Mouse (Mus musculus) 416B (cell line): ENCODE data around the gene Drosha.
"Not testable (repeated sequence)": the region's sequence is repeated elsewhere in the genome, so short reads cannot be mapped to it uniquely, and the experiment has no call there.

Experiments
- DNase-seq: peaks from one replicate; pipeline ENCODE4 v3.0.0; 2011; ENCODE audit warnings: low read depth

The Drosha gene

DNA sequence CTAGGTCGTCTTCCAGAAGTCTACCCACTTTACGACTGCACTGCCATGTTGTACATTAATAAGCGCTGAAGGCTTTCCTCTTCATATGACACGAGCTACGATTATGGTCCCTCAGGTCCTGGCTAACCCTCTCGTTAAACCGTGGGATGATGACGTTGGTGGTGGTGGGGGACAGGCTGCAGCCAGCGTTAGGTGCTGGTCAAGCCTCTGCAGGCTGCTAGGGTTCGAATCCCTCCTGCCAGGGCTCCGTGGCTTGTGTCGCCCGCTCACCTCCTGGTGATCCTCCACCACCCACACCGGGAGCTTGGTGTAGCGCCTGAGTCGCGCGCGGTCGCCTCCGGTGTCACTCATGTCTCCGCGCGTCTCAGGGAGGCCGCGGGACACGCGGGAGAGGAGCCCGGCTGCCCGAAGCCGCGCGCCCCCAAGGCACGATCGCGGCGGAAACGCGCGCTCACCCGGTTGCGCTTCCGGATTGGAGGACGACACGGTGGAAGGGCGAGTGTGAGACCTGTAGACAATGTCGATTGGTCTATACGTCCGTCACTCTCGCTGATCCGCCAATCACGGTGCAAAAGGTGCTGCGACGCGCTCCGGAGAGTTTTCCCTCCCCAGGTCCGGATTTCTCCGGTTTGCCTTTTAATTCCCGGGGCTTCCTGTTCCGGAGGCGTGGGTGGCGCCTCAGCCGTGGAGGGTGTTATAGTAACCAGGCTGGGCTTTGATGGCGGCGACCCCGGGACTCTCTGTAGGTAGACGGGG lies at the start of gene Drosha, which contains the start of gene 6030458C11Rik:
Gene Drosha, plus strand, starts transcription at position 619 of the 756 bp plus-strand sequence.
Gene 6030458C11Rik, minus strand, starts transcription at position 453 of the 756 bp plus-strand sequence.
- DNase-seq: peak; percentile 99

DNA sequence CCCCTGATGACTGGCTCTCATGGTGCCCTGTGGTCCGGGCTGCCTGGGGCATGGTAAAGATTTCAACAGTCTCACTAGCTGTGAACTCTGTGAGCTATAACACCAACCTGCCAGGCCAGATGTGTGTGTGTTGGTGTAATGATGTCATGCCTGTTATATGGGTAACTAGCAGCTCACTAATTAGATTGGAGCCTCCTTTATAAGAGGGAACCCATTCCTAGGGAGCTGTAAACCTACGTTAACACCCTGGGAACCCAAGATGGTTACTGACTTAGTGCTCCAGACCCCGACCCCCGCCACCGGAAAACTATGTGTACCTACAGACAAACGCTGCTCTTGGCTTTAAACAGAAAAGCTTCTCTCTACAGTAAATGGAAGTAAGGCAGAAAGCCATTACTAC lies 43.3 kb upstream of the Drosha start:
- no peak for DNase-seq

DNA sequence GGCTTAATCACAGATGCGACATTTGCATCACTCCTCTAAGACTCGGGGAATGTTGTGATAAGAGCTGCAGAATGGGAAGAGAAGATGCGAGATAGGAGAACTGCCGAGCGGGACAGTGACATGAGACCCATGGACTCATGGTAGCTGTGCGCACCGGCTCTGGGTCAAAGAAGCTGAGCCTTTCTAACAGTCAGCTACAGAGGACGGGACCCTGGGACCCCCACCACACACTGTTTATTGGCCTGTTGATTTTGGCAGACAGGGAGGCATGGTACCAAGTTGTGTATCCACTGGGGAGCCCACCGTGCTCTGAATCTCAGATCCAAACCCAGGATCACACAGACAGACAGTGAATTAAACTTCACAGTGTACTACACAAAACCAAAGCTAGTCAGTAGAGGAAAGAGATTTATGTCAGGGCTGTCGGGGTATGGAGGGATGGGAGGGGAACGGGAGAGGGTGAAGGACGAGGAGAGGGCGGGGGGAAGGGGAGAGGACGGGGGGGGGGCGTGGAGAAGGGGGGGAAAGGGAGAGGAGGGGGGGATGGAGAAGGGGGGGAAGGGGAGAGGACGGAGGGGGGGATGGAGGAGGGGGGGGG lies 42.8 kb upstream of the Drosha start:
- DNase-seq: no peak

DNA sequence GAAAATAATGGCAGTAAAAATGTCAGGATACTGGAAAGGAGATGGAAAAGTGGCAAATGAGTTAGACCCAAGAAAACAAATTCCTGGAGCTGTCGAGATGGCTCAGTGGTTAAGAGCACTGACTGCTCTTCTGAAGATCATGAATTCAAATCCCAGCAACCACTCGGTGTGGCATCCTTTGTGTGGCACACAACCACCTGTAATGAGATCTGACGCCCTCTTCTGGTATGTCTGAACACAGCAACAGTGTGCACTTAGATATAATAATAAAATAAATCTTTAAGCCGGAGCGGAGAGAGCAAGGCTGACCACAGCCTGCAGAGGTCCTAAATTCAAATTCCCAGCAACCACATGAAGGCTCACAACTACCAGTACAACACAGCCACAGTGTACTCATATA lies 36.1 kb upstream of the Drosha start:
- DNase-seq: peak; percentile 36

DNA sequence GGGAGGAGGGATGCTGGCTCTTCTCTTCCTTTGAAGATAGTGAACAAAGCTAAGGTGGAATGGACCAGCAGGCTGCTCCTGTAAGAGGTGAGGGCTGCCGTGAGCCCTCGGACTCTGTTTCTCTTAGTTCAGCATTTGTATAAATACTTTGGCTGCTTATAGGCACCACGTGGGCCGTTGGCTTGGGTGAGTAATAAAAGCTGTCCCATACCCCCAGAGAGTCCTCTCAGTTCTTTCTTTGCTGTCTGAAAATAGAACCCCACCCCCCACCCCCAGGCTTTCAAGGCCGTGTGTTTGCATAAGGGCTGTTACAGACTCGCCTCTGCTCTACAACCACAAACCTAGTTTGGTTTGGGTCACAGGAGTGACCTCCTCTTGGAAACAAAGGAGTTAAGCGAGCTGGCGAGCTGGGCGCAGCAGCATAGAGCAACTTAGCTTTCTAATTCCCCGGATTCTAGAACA lies 35.2 kb upstream of the Drosha start:
- DNase-seq: peak; percentile 76

DNA sequence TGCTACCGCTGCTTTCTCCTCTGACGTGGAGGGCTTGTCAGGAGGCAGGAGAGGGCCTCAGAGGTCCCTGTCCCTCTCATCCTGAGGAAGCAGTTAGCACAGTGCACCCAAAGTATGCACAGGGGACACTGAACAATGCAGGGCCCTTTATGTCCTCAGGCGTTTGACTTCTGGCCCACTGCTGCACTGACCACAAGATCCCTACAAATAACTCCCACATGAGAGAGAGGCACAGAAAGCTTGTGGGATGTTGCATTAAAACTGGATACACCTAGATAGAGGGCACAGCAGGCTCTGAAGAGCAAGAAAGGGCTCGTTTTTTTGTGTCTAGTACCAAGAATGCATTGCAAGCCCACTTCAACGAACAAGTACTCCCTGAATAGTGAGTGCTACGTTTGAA lies 30.3 kb upstream of the Drosha start:
- no peak for DNase-seq

DNA sequence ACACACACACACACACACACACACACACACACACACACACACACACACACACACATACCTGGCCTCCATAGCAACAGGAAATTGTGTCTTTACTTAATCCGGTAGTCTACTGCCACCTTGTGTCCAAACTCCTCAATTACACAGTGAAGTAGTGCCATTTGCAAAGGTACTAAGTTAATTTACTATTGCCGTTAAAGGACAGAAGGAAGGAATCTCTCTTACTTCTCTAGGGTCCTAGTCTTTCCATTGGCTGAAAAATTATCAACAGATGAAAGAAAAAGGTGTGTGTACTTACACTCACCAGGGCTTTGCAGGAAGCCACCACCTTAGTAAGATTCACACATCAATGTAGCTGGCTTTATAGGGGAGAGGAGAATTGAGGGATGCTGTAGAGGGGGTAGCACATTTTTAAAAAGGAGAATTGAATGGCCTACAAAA lies 29.1 kb upstream of the Drosha start:
- DNase-seq: peak; percentile 94

DNA sequence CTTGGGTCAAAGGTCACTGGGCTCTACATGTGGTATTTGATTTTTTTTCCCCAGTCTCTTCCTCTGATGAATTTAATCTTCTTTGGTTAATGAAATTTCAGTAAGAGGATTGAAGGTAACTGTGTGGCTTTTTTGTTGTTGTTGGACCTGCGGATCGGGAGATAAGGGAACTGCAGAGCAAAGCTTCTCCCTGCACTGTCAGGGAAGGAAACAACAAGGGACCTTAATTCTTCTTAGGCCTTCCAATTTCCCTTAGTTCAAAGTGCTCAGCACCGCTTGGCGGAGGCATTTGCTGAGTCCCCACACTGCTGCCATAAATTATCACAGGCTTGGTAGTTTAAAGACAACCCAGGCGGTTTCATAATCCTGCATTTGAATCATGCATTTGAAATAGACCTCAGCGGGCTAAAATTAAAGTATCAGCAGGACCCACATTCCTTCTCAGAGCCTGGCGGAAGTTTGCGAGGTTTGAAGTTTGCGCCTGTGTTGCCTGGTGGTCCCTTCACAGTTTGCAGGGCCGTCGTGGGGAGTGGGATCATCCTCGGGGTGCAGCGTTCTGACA lies 28.6 kb upstream of the Drosha start:
- no peak for DNase-seq

DNA sequence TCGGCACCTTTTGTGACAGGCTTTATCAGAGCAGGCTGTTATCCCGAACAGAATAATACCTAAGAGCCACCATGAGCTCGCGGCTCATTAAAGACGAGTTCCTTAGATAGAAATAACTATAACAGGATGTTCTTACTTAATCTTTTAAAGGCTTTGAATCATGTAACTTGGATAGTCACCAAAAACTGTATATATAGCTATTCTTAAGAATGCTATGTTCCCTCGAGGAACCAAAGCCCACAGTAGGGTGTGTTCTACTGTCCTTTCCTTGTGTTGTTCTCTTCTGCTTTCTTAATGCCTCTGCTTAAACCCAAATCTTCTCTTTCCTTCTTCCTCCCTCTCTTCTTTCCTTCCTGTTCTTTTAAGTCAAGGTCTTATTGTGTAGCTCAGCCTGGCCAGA lies 26.6 kb upstream of the Drosha start:
- DNase-seq: peak; percentile 15

DNA sequence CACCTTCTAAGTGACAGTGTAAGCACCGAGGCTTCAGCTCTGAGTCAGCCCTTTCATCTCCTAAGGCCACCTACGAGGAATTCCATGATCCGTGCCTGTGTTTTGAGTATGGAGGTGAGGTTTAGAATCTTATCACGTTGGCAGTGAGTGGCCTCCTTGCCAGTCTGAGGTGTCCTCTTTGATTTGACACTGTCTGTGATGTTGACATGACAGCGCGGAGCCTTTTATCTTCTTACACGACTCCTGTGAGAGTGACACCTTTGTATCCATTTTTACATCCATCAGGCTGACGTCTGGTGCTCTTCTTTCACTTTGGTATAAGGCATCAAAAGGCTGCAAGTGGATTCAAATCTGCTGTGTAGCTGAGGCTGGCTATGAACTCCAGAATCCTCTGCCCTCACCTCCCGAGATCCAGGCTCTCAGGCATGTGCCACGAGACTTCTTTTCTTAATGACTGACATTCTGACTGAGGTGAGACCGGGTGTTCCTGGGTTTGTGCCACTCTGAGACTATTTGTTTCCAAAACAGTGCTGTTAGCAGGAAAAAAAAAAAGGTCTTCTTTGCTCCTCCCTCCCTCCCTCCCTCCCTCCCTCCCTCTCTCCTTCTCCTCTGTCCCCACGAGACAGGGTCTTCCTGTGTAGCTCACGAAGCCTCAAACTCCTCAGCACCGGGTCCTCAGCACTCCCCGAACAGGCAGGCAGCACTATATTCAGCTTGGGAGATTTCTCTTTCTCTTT lies 24.0 kb upstream of the Drosha start:
- no peak for DNase-seq

DNA sequence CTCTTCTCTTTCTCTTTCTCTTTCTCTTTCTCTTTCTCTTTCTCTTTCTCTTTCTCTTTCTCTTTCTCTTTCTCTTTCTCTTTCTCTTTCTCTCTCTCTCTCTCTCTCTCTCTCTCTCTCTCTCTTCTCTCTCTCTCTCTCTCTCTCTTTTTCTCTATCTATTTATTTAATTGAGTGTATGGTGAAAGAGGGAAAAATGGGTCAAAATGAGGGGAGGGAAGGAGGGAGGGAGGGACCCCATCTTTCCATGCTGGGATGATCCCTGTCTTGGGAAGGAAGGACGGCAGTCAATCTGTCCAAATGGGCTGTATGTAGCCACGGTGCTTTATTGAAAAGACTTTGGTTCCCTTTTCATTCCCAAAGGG lies 23.5 kb upstream of the Drosha start:
- not testable (repeated sequence) for DNase-seq

DNA sequence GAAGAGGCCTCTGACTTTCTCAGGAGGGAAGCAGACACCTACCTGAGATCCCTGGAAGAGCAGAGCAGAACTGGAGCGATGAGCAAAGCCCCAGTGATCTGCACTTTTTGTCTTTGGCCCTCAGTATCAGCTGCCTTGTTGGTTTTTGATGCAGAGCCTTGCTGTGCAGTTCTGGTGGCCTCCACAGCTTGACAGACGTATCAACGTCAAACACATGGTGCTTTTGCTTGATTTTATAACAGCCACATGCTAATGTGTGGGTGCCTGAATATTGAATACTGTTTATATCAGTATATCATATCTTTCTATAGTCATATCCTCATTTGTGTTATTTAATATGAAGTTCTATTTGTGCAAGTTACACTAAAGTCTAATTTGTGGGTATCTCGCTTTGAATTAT lies 19.5 kb upstream of the Drosha start:
- no peak for DNase-seq

DNA sequence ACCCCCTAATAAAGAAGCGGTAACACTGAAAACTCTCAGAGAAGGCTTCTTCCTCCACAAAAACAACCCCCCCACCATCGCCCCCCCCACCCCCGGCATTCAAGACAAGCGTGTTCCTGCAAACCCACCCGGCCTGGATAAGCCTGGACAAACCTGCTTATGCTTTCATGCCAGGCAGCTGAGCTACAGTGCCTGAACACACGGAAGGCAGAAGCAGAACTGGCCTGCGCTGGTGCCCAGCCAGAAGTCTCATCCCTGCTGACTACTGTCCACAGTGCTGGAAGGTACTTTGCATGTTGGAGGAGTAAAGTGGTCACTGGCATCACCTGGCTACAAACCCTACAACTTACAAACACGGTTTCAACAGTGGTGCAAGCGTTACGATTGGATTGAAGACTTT lies 17.5 kb upstream of the Drosha start:
- DNase-seq: no peak

DNA sequence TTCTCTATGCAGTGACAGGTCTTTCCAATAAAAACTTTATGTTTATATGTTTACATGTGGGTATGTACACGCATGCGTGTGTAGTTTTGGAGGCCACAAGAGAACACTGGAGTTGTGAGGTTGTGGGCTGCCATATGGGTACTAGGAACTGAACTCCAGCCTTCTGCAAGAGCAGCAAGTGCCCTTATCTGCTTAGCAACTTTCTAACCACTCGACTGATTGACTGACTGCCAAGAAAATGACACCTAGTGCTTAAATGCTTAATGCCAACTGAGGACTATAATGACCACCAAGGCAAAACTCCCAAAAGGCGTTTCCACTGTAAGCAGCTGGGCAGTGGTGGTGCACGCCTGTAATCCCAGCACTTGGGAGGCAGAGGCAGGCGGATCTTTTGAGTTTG lies 15.3 kb upstream of the Drosha start:
- DNase-seq: no peak

DNA sequence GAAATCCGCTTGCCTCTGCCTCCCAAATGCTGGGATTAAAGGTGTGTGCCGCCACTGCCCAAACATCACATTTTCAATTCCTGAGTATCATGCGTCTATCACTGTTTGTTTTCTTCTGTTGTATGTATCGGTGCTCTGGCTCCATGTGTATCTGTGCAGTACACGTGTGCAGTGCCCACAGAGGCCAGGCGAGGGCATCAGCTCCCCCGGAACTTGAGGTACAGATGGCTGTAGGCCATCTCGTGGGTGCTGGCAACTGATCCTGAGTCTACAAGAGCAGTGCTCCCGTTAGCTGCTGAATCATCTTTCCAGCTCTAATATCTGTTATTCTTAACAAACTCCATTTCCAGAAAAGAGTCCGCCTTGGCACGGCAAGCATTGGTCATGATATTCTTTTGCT lies 12.0 kb upstream of the Drosha start:
- no peak for DNase-seq

DNA sequence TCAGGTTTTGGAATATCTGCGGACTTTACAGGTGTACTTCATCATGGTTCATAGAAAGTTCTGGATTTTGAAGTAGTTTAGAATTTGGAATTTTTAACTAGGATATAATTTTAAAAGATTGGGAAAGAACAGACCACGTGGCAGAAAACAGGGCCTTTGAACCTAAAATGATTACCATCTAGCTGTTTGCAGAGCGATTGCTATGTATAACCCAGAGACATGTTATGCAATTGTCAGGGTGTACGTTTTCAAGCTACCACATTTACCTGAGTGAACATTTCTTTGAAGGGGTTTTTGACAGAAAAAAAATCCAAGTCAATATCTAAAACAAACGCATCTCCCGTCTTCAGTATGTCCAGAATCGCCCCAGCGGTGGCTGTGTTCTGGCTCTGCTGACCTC lies 7.0 kb upstream of the Drosha start:
- no peak for DNase-seq

DNA sequence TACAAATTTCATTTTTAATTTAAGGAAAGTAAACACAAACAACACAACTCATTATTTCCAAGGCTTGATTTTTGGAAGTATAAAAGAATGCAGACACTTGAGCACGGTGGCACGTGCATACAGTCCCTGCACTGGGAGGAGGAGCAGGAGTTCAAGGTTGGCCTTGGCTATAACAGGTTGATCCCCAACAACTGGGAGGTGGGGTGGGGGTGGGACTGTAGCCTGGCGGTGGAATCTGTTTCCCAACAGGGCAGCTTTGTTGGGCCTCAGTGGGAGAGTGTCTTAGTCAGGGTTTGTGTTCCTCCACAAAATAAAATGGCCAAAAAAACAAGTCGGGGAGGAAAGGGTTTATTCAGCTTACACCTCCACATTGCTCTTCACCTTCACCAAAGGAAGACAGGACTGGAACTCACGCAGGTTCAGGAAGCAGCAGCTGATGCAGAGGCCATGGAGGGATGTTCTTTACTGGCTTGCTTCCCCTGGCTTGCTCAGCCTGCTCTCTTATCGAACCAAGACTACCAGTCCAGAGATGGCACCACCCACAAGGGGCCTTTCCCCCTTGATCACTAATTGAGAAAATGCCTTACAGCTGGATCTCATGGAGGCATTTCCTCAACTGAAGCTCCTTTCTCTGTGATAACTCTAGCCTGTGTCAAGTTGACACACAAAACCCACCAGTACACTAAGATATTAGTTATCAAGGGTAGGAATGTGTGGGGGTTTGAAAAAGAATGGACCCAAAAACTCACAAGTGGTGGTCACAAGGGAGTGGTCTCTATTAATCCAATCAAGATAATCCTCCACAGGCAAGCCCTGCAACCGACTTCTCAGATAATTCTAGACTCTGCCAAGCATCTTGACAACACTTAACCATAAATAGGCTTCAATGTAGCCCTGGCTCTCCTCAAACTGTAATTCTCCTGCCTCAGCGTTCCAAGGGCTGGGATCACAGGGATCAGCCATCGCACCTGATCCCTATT lies 1.9 kb upstream of the Drosha start:
- DNase-seq: no peak

DNA sequence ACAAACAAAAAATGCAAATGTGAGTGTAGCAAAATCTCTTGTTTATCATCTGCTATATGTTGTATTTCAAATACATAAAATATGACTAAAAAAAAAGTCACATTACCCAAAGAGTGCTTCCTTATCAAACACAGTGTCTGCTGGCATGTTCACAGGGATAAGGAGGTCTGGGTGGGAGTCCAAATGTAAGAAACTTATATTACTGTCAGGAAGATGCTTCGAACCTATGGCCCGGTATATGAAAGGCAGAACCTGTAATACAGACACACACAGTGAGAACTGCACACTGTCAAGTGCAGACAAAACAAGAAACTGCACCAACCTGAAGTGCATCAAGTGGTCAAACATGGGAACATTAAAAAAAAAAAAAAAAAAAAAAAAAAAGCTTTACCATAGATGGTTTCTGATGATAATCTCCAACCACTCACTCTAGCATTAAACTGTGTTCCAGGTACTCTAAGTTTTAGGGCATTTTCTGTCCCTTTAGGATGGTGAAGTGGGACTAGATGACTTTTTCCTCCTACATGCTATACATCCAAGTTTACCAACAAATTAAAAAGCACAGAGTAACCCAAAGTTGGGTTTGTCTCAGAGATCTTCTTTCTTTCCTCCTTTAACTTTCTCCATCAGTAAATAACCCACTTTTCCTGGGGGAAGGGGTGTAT lies 1.0 kb upstream of the Drosha start:
- DNase-seq: peak; percentile 18

DNA sequence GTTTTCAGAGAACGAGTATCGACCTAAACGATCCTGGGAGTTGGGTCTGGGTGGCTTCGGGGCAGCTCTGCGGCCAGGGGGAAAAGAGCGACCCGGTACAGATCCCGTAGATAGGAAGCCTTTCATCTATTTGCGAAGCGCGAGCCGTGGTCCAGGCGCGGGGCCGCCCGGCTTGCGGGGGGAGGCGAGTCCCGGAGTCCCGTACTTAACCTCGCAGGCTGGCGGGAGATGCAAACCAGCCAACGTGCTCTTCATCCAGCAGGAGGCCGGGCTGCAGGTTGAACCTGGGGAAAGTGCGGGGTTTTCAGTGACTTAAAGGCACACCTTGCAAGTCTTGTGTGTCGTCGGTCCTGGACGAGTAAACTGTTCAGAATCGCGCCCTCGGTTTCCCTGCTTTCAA lies 350 bp downstream of the Drosha start:
- DNase-seq: no peak

DNA sequence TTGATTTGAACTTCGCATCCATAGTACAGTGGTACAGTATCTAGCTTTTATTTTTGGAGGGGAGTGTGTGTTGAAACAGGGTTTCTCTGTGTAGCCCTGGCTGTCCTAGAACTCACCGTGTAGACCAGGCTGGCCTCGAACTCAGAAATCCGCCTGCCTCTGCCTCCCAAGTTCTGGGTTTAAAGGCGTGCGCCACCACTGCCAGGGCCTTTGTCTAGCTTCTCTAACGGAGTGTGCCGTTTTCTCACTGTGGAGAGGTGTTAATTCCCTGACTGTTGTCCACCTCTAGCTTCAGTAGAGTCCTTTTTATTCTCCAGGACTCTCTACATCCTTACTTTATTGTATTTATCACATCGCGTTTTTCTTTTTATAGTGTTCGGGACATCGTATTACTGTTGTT lies 793 bp downstream of the Drosha start:
- DNase-seq: no peak

DNA sequence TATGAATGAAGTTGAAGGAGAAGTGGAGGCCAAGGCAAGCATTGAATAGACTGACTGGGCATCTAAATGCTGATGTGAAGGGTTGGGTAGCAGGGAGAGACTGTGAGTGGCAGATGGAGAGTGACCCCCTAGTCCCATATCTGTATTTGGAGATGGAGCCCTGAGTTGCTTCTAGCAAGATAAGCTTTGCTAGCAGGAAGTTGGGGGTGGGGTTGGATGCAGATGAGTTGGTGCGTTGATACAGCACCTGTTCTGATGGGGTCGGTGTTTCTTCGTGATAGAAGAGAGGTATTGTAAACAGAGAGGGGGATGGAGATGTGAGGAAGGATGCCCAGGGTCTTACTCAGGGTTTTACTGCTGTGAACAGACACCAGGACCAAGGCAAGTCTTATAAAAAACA lies 5.3 kb downstream of the Drosha start:
- no peak for DNase-seq
